Mouse (Mus musculus) hindbrain, embryonic 10.5 days (tissue): ENCODE measurements around the gene Spry1. TPM values are rescaled to one million over a fixed set of nuclear protein-coding genes. Genes with fewer than 3 reads are reported as not detected.
A peak's percentile ranks its signal among the peaks of the same experiment; 100 is the strongest.

Experiments
- DNase-seq: peaks from one replicate; pipeline ENCODE4 v3.0.0-alpha.2; 2017; ENCODE audit warnings: low spot score
- H3K27ac ChIP-seq: fragments of 300-500 bp; sonication (generic); 2 replicates; pipeline ENCODE4 v1.5.1; 2016; ENCODE audit warnings: mild to moderate bottlenecking, moderate library complexity
- H3K27me3 ChIP-seq: fragments of 300-500 bp; sonication (generic); 2 replicates; pipeline ENCODE4 v1.6.1; 2016; ENCODE audit warnings: mild to moderate bottlenecking; ENCODE audit not compliant: poor library complexity, insufficient read depth, severe bottlenecking
- H3K36me3 ChIP-seq: fragments of 300-500 bp; sonication (generic); 2 replicates; pipeline ENCODE4 v1.6.1; 2016; ENCODE audit warnings: mild to moderate bottlenecking, moderate library complexity
- H3K4me1 ChIP-seq: fragments of 300-500 bp; sonication (generic); replicated peaks from 2 replicates; pipeline ENCODE4 v1.6.1; 2016; ENCODE audit warnings: mild to moderate bottlenecking
- H3K4me3 ChIP-seq: fragments of 300-500 bp; sonication (generic); 2 replicates; pipeline ENCODE4 v1.5.1; 2016; ENCODE audit warnings: mild to moderate bottlenecking, moderate library complexity
- H3K9me3 ChIP-seq: fragments of 300-500 bp; sonication (generic); 2 replicates; pipeline ENCODE4 v1.6.1; 2016; ENCODE audit warnings: mild to moderate bottlenecking, moderate library complexity
- WGBS: fragments of 180-500 bp; shearing (Covaris S2); methylation state at CpG from one replicate; pipeline ENCODE4 v1.1.7; 2016; 5-methylcytosine and 5-hydroxymethylcytosine counted together
- polyA plus RNA-seq: library from polyadenylated mRNA; unstranded; fragments of >200 nt; fragmentation: Nextera tagmentation; extraction: Ambion mirVana; gene quantifications from 2 replicates; pipeline ENCODE4 v1.2.1, GENCODE M21; 2016

The Spry1 gene
- polyA plus RNA-seq, 1 experiment from 2014 or later, result 11.3 TPM

DNA sequence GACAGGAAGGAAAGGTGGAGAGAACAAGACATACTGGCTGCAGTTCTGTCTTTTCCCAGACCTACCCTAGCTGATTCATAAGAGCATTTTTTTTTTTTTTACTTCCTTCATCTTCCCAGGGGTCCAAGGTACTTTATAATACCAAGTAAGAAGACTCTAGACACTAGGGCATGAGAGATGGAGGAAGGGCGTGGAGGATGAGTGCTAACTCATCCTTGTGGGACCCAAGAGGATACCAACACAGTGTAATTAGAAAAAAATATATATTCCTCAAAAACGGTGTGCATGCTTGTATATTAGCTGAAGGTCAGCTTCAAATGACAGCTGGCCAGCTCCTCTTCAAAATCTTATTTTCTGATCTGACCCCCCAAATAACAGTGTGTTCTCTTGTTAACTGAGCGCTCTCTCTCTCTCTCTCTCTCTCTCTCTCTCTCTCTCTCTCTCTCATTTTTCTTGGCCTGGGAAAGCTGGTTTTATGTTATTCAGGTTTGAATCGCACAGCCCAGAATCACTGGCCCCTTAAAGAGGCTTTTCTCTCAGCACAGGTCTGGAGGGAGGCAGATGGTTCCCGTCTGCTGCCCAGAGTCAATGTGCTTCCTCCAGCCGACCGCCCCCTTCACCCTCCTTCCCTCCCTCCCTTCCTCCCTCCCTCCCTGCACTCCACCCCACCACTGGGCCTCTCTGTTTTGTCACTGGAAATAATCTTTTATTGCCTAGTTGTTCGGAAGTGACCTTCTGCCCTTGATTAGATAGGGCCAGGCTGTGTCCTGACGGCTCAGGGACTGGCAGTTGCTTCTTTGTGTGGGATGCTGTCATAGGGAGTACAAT, 26.8 kb downstream of the Spry1 start:
- peaks cover 9% of the 10 kb centered on the region; the same call in 1 of the 2 replicates for H3K36me3 ChIP-seq
- peak; percentile 84 for DNase-seq
- peaks cover 78% of the 10 kb centered on the region for H3K27me3 ChIP-seq
- H3K4me1 ChIP-seq, result peaks cover 26% of the 10 kb centered on the region
- H3K9me3 ChIP-seq, result peaks cover 19% of the 10 kb centered on the region
- H3K4me3 ChIP-seq, result no peak overlapping the region
- 15% methylated on average over 9 of the region's 9 CpGs for WGBS
- peak overlapping the region; percentile 79 for H3K27ac ChIP-seq

DNA sequence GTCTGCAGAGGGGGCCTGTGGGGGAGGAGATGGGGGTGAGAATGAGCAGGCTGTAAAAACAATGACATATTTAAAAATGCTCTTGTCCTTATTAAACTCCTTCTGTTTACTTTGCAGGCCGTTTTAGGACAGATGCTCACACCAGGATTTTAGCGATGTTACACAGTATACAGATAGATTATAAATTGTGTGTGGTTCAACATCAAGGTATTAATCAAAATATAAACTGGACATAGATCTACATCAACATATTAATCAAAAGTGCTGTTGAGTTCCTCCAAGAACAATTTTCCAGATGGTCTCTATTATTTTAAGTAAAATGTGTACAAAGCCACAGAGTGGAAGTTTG, 27.3 kb downstream of the Spry1 start:
- Histone ChIP-seq H3K4me3 (no peak overlapping the region), H3K36me3 (peaks cover 9% of the 10 kb centered on the region; the same call in 1 of the 2 replicates), H3K27me3 (peaks cover 77% of the 10 kb centered on the region), H3K27ac (peak overlapping the region; percentile 79), H3K4me1 (peaks cover 29% of the 10 kb centered on the region), H3K9me3 (peaks cover 19% of the 10 kb centered on the region)
- 14% methylated on average over 2 of the region's 2 CpGs for WGBS
- no peak for DNase-seq

GRCm38 (mm10) chr3:37667736-37668135, 28.0 kb downstream of the Spry1 start:
- DNase-seq, result no peak
- Histone ChIP-seq H3K27me3 (peaks cover 74% of the 10 kb centered on the region), H3K4me1 (peaks cover 35% of the 10 kb centered on the region)

DNA sequence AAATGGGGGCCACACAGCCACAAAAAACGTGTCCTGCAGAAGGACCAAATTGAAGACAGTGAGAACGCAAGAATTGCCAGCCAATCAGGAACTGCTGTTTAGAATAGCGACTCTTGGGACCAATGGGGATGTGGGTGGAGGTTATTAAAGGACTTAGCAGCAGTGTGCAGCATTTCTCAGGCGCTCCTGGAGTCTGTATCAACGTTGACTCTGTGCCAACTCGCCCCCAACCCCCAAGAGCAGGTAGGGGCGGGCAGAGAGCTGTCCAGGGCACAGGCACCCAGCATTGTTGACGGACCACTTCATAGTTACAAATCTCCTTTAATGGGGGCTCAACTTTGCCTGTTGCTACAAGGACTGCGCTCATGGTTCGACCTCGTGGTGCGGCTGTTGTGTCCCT, 28.9 kb downstream of the Spry1 start:
- Histone ChIP-seq H3K27ac (peak overlapping the region; percentile 36), H3K4me1 (peaks cover 44% of the 10 kb centered on the region), H3K36me3 (peaks cover 9% of the 10 kb centered on the region; the same call in 1 of the 2 replicates), H3K27me3 (peaks cover 75% of the 10 kb centered on the region), H3K4me3 (no peak overlapping the region), H3K9me3 (peaks cover 19% of the 10 kb centered on the region)
- no peak for DNase-seq
- WGBS, result 89% methylated on average over 12 of the region's 12 CpGs

More at GRCm38 (mm10) chr3:37667736-37668135, 28.0 kb downstream of the Spry1 start:
- H3K36me3 ChIP-seq, result peaks cover 9% of the 10 kb centered on the region; the same call in 1 of the 2 replicates
- peaks cover 19% of the 10 kb centered on the region for H3K9me3 ChIP-seq
- peak overlapping the region; percentile 79 for H3K27ac ChIP-seq
- 31% methylated on average over 7 of the region's 7 CpGs for WGBS
- H3K4me3 ChIP-seq, result no peak overlapping the region

- peaks cover 75% of the 10 kb centered on the region for H3K27me3 ChIP-seq
Observed at GRCm38 (mm10) chr3:37669100-37669499, 29.4 kb downstream of the Spry1 start.

DNA sequence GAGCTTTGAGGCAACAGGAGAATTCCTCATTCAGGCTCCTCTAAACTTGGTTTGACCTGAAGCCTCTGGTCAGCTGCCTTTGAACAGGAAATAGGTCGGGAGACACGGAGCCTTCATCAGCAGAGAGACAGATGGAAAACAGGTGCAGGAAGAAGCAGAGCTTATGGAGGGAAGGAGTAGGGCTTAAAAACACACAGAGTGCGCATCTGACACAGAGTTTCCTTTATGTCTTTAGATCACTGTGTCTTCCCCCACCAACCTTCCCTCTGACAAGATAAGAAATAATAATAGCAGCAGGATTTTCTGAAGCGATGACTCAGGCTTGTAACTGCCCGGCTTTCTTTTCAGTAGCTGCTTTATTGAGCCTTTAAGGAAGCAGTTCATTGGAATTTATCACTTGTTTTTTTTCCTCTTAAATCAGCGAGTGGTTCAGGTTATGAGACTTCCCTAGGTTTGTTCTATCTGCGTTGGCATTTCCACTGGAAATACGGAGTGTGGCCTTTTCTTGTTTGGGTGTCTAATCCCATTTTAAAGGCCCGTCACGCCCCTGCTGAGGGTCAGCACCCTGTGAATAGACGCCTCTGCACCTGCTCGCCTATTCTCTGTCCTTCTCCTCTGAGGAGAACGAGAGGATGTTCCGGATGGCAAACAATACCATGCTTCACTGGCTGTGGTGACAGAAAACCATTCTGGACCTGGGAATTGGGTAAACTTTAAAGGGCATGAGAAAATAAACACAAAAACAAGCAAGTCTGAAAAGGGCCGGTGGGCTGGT, 32.7 kb downstream of the Spry1 start:
- peak; percentile 66 for DNase-seq
- Histone ChIP-seq H3K4me3 (no peak overlapping the region; the same call in none of the 2 replicates), H3K36me3 (peaks cover 9% of the 10 kb centered on the region; the same call in 1 of the 2 replicates), H3K27ac (peak overlapping the region; percentile 81), H3K27me3 (peaks cover 86% of the 10 kb centered on the region), H3K4me1 (peaks cover 39% of the 10 kb centered on the region), H3K9me3 (peaks cover 15% of the 10 kb centered on the region)
- WGBS, result 10% methylated on average over 15 of the region's 15 CpGs

More at GRCm38 (mm10) chr3:37669100-37669499, 29.4 kb downstream of the Spry1 start:
- H3K4me3 ChIP-seq, result no peak overlapping the region
- H3K9me3 ChIP-seq, result peaks cover 19% of the 10 kb centered on the region
- WGBS, result 96% methylated on average over 20 of the region's 20 CpGs
- peaks cover 49% of the 10 kb centered on the region for H3K4me1 ChIP-seq
- DNase-seq, result no peak
- H3K36me3 ChIP-seq, result peaks cover 9% of the 10 kb centered on the region; the same call in 1 of the 2 replicates
- H3K27ac ChIP-seq, result 0 out of 2 replicates have a peak overlapping the region, but pooled peaks have one; percentile 36

DNA sequence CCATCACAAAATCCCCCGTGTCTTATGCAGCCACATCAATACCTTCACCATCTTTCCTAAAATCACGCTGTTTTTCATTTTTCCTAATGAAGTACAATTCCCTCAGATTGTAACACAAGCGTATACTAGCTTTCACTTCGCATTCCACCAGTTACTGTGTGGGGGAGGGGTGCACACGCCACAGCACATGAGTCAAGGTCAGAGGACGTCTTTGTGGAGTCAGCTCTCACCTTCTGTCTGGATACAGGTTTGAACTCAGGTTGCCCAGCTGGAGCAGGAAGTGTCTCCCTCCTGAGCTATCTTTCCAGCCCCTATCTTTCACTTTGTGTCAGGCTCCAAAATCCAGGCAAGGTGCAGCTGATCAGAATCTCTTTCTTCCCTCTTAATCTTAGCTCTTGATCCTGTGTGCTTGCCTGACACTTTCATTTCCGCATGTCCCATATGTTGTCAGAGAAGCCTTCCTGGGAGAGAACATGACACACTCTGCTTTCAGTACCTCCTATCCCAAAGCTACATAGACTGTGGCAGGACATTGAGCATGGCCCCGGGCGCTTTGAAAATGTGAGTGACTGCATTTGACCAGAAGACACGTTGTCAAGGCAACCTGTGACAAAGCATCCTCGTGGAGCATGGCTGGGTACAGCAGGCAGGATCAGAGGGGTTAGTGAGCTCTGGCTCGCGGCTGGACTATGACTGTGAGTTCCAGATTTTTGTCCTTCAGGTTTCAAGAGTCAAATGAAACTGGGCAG, 33.9 kb downstream of the Spry1 start:
- Histone ChIP-seq H3K9me3 (peaks cover 11% of the 10 kb centered on the region), H3K4me3 (0 out of 2 replicates have a peak overlapping the region, but pooled peaks have one; percentile 1), H3K27ac (peak overlapping the region; percentile 81), H3K4me1 (peaks cover 35% of the 10 kb centered on the region), H3K27me3 (peaks cover 81% of the 10 kb centered on the region), H3K36me3 (peaks cover 8% of the 10 kb centered on the region; the same call in 1 of the 2 replicates)
- 43% methylated on average over 13 of the region's 13 CpGs for WGBS
- DNase-seq, result peak; percentile 70

DNA sequence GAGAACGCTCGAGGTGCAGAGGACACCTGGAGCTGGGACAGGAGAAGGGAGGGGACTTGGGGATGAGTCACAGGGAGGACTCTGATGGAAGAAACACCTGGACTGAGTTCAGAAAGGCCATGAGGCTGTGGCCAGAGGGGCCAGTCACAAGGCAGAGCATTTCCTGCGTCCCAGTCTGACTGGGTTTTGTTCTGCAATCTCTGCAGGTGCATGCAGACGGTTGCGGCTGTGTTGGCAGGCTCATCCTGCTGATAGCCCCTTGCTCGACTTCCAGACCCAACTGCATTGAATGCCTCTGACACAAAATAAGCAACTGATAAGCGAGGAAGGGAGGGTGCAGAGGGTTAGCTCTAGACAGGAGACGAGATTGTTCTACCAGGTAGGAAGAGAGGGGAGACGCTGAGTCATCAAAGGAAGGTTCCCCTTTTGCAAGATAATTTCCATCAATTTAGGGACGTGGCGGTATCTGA, 35.3 kb downstream of the Spry1 start:
- 83% methylated on average over 11 of the region's 11 CpGs for WGBS
- Histone ChIP-seq H3K27me3 (peaks cover 67% of the 10 kb centered on the region), H3K27ac (peak overlapping the region; percentile 50)

DNA sequence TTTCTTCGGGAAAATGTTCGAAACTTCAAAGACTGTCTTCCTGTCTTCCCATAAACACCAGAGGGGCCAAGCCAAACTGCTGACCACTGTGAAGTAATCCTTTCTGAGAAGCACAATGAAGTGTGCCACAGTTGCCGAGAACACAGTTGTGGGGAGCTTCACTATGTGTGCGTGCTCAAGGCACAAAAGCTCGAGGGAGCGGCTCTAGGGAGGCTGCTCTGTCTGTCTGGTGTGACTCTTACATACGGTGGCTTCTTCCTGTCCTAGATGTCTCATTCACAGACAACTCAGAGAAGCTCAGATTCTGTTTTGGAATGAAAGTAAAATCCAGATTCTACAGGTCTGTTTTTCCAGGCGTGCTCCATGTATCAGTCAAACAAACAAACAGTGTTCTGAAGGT, 36.5 kb downstream of the Spry1 start:
- Histone ChIP-seq H3K9me3 (no peaks in the 10 kb centered on the region), H3K4me3 (no peak overlapping the region), H3K36me3 (no peaks in the 10 kb centered on the region), H3K27me3 (peaks cover 66% of the 10 kb centered on the region), H3K27ac (no peak overlapping the region), H3K4me1 (peaks cover 35% of the 10 kb centered on the region)
- no peak for DNase-seq
- WGBS, result 81% methylated on average over 8 of the region's 8 CpGs

More for the DNA sequence above, 35.3 kb downstream of the Spry1 start:
- Histone ChIP-seq H3K4me1 (peaks cover 35% of the 10 kb centered on the region), H3K36me3 (no peaks in the 10 kb centered on the region), H3K4me3 (no peak overlapping the region), H3K9me3 (no peaks in the 10 kb centered on the region)
- no peak for DNase-seq

GRCm38 (mm10) chr3:37686219-37686618, 46.5 kb downstream of the Spry1 start:
- no peak for DNase-seq
- Histone ChIP-seq H3K36me3 (no peaks in the 10 kb centered on the region), H3K9me3 (no peaks in the 10 kb centered on the region), H3K4me1 (peaks cover 28% of the 10 kb centered on the region), H3K4me3 (no peak overlapping the region), H3K27me3 (peaks cover 58% of the 10 kb centered on the region), H3K27ac (no peak overlapping the region)
- 43% methylated on average over 7 of the region's 7 CpGs for WGBS

DNA sequence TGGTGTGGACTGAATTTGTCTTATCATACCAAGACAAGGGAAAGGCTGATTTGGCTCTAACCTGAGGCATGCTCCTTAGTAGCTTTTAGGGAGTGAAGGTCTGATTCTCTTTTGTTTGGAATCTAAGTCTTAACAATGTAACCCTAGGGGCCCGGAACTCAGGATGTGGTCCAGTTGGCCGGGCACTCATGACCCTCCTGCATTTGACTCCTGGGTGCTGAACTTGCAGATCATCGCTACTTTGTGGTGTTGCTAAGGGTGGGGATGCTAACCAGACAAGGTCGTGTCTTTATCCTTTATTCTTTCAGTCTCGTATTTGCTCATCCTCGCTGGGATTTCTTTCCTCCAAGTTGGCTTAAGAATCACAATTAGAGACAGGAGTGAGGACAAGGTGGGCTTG, 47.0 kb downstream of the Spry1 start:
- no peaks in the 10 kb centered on the region for H3K9me3 ChIP-seq
- WGBS, result 26% methylated on average over 6 of the region's 6 CpGs
- H3K27ac ChIP-seq, result peak overlapping the region; percentile 57; the same call in 1 of the 2 replicates
- H3K4me1 ChIP-seq, result peaks cover 28% of the 10 kb centered on the region
- peak overlapping the region; percentile 41 for H3K4me3 ChIP-seq
- peaks cover 58% of the 10 kb centered on the region for H3K27me3 ChIP-seq
- no peak for DNase-seq
- H3K36me3 ChIP-seq, result no peaks in the 10 kb centered on the region
